Mouse (Mus musculus) stomach, adult 2 months (tissue): ENCODE data around the gene Gm42688. TPM values are rescaled to one million over a fixed set of nuclear protein-coding genes. Genes with fewer than 3 reads are reported as not detected.

Source experiments
- polyA plus RNA-seq: library from polyadenylated mRNA; depleted of rRNA; stranded (reverse); fragments of >200 nt; gene quantifications from 2 replicates; pipeline ENCODE4 v1.2.3, GENCODE M21; 2012; rRNA removed

Gene Gm42688
- 0.93 and 1.6 TPM in 2 replicates for polyA plus RNA-seq

DNA sequence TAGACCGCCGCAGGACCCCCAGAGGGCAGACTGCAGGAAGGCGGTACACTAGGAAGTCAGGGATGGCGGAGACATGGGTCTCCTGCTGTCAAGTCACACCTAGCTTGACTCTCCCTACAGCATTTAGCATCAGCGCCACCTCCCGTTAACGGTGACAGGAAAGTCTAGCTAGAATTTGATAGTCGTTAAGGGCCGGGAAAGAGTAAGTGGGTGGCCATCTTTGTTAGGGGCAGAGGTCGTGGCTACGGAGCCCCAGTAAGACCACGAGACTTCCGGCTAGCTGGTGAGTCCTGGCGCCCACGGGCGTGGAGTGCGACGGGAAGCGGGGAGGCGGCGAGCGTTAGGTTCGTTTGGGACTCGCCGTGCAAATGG is at the start of gene Gm42688, which contains the start of gene Ccdc142:
Gm42688 (plus strand) TSS at position 302 of the 372 bp plus-strand sequence.
Ccdc142 (plus strand) TSS at position 286 of the 372 bp plus-strand sequence.

DNA sequence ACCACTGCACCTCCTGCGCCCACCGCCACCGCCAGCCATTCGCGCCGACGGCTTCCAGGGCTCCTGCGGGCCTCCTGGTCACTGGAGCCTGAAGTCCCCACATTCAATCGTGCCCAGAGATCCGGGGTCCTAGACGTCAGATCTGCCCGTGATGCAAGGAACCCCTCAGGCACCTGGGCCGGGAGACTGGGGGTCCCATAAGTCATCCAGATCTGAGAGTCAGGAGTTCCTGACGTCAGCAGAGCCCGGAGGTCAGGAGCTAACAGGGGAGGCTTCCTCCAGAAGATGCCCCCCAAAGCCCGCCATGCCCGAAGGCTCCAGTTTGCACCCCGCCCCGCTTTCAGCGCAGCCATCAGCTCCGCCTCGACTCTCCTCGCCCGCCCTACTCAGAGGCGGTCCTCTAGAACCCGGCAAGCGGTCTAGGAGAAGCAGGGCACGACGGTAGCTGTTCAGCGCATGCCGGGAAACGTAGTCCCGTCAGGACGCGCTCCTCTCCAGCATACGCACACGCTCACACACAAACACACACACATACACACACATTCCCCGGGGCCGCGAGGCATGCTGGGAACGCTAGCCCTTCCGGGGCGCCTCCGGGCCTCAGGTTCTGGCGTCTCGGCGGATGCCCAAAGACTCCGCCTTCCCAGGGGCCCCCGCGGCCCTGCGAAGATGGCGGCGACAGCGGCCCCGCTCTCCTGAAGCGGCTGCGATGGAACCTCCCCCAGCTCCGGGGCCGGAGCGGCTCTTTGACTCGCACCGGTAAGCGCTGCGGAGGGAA is 47.2 kb upstream of the Gm42688 start, which contains the start of gene Aup1:
Aup1 (plus strand) TSS at position 448 of the 778 bp plus-strand sequence.

DNA sequence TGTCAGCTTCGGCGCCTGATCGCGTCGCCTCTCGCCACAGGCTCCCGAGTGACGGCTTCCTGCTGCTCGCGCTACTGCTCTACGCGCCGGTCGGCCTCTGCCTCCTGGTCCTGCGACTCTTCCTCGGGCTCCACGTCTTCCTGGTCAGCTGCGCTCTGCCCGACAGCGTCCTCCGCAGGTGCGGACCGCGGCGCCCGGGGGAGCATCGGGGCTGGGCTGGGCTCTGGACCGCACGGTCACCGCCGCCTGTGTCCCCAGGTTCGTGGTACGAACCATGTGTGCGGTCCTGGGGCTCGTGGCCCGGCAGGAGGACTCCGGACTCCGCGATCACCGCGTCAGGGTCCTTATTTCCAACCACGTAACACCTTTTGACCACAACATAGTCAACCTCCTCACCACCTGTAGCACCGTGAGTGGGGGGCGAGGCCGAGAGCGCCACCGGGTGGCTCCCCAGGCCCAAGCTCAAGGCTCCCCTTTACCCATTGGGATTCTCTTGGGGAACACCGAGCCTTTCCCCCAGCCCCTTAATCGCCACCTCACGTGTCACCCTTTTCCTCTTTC is 46.5 kb upstream of the Gm42688 start, which contains the start of gene Htra2:
Htra2 (minus strand) TSS at position 403 of the 561 bp plus-strand sequence.

DNA sequence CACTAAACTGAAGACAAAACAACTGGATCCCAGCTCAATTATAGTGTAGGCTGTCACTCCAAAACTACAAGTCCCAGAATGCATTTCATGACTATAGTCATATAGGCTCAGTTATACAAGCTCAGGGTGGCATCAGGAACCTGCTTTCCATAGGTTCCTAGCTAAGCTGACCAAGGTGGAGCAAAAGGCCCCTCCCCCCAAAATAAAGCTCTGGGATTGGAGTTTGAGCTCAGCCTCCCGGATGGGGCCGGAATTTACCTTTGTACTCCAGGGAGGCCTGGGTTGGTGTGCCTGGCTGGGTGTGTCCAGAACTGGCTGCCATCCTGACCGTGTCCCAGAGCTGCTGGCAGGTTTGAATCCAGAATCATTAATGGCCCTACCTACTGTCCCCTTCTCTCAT is 43.6 kb upstream of the Gm42688 start, which contains the start of gene Dqx1:
Dqx1 (plus strand) TSS at position 55 of the 400 bp plus-strand sequence.

DNA sequence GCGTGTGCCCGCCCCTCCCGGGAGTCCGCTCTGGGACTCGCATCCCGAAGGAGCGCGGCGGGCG is 31.3 kb upstream of the Gm42688 start, which contains the start of gene Tlx2:
Tlx2 (minus strand) TSS at position 47 of the 64 bp plus-strand sequence.

DNA sequence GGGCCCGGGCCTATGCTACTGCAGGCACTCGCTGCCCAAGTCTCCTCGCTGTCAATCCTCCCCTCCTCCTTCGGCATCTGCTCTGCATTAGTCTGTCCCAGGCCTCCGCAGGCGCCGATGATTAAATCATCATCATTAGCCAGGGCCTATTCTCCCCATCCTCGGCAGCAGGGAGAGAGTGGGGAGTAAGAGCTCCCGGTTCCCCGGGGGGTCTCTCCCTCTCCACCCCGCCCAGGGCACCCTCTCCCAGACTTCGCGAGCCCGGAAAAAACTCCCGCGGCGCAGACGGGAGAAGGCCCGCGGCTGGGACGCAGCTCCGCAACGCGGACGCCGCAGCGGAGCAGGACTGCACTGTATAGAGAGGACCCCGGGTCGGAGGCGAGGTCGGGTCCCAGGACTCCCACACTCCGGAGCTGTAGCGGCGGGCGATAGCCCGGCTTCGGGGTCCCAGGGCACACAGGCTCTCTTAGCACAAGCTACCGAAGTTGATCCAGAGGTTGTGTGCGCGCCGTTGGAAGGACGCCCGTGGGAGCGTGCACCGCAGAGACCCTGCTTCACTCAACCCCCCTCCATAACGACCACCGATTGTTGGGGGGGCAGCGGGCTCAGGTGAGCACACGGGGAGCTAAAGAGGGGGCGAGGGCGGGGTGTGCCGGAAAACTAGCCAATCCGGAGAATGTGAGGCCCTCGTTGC is 23.6 kb upstream of the Gm42688 start, which contains the start of gene Pcgf1:
Pcgf1 (plus strand) TSS at position 240 of the 694 bp plus-strand sequence.

DNA sequence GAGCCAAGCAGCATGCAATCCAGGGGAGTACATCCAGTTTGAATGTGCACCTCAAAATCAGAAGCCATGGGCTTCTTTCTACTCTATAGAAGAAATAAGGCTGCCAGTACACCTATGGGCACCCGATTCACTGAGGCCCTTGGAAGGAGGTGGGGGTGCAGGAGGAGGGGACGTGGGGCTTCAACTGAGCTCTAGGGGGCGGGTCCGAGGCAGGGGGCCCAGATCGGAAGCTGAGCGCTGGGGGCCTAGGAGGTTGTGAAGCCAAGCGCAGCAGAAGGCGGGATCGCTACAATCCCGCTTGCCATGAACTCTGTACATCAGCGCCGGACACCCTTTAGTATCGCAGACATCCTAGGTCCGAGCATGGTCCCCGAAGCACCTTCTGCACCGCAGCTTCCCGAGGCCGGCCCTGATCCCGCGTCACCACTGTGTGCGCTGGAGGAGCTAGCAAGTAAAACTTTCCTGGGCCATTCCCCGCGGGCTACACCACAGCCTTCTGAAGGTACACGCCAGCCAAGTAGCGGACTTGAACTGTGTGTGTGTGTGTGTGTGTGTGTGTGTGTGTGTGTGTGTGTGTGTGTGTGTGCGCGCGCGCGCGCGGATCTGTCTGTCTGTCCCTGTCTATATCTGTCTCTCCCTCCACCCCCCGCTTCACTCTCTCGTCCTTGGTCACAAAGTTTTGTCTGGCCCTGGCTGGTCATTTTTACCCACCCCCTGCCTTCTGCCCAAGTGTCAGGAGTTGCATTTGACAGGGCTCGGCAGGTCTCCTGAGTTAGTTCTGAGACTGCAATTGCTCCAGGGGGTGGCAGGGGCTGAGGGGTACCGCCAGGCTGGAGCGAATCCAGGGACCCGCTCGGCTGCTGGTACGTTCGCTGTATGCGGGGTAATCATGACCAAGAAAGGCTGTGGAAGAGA is 15.0 kb upstream of the Gm42688 start, which contains the start of gene Lbx2:
Lbx2 (plus strand) TSS at position 247 of the 915 bp plus-strand sequence.

DNA sequence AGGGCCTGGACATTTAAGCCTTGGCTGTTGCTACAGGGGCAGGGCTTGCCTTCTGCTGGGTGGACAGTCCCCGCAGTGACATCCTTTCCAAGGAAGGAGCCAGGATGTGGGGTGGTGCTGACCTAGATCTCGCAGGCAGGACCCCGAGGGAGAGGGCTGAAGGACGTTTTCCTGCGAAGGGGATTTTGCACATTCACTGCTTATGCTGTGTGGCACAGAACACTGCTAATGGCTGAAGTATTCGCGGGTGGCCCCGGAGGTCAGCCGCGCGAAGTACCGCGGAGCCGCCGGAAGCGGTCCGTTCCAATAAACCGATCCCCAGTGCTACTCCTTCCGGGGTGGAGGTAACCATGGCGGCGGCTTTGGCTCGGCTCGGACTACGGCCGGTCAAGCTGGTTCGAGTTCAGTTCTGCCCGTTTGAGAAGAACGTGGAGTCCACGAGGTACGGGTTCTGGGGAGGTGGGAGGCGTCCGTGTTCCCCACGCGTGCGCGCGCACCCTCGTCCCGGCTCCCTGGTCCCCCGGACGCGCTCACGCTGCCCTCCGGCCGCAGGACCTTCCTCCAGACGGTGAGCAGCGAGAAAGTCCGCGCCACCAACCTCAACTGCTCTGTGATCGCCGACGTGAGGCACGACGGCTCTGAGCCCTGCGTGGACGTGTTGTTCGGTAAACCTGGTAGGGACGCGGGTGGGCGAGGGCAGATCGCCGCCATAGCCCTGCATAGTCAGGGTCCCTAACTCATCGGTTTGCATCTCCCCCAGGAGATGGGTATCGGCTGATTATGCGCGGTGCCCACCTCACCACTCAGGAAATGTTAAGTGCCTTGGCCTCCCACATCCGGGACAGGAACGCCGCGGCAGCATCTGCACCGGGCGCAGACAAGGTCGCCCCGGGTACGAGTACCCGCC is 7.6 kb downstream of the Gm42688 start, which contains the start of gene Mrpl53:
Mrpl53 (plus strand) TSS at position 279 of the 907 bp plus-strand sequence.

DNA sequence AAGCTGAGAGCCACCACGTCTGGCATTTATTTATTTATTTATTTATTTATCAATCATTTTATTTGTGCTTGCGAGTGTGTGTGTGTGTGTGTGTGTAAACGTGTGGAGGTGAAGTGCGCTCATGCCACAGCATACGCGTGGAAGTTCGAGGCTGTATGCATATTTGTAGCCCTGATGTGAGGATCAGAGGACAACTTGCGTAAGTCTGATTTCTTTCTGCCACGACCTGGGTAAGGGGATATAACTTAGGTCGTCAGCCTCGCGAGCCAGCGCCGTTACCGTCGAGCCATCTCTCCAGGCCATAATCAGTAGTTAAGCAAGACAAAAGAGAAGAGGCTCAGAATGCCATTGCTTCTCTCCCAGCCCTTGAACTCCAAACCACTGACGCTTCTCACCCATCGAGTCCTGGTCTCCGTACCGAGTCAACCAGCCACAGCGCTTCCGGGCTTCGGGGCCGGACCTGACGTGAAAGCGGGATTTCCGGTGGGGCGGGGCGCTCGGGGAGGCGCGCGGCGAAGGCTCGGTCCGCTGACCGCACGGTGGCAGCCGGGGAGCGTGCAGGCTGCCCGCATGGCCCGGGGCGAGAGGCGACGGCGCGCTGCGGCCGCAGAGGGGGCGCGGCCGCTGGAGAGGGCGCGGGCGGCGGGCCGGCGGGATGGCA is 13.7 kb downstream of the Gm42688 start, which contains the start of gene Mogs:
Mogs (plus strand) TSS at position 486 of the 661 bp plus-strand sequence.

DNA sequence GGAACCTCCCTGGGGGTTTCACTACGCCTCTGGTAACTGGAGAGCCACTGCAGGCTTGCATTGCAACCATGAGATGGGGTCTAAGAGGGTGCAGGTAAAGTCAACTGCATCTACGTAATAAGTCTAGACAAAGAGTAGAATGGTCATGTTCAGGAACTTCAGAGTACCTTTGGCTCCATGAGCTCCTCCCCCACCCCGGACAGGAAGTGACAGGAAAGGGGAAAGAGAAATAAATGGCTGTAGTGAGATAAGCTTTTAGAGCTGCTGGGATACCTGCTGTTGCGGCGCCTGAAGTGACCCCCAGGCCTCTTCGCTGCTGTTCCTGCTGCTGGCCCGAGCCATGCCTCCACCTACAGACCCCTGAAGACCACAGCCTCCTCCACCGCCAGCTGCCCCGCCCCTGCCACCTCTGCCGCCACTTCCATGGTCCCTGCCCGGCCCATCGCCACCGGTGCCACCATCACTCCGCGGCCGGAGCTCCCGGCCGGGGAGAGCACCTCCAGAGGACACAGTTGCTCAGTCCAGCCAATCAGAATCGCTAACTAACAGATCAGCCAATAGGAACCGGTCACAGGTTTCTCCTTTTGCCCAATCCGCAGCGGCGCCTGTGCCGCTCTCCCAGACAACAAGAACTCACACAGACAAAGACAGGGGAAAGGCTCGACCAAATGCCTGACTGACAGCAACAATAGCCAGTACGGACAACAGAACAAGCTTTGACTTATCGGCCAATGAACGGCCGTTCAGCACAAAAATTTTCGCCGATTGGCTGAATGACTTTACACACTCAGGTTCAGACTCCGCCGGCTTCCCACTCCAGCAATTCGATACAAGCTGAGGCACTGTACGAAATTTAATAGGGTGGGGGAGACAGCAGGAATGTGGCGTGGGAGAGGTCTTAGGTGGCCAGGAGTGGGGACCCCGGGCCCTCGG is 19.8 kb downstream of the Gm42688 start, which contains the start of gene Wbp1:
Wbp1 (minus strand) TSS at position 630 of the 933 bp plus-strand sequence.

DNA sequence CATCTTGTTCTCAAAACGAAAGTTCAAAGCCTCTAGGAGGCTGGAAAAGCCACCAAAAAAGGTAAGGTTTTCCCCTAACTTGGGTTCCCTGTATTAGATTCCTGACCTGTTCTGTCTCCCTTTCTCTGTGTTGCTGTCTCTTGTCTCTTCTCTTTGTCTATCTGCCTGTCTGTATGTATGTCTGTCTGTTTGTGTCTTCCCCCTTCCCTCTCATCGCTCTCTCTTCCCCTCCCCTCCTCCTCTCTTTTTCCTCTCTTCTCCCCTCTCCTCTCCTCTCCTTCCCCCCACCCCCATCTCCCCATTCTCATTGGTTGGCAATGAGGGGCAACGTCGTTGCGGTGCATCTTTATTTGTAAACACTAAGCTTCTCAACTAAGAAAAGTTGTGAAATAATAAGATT is 23.9 kb downstream of the Gm42688 start, which contains the start of gene Ino80b:
Ino80b (minus strand) TSS at position 101 of the 400 bp plus-strand sequence.

DNA sequence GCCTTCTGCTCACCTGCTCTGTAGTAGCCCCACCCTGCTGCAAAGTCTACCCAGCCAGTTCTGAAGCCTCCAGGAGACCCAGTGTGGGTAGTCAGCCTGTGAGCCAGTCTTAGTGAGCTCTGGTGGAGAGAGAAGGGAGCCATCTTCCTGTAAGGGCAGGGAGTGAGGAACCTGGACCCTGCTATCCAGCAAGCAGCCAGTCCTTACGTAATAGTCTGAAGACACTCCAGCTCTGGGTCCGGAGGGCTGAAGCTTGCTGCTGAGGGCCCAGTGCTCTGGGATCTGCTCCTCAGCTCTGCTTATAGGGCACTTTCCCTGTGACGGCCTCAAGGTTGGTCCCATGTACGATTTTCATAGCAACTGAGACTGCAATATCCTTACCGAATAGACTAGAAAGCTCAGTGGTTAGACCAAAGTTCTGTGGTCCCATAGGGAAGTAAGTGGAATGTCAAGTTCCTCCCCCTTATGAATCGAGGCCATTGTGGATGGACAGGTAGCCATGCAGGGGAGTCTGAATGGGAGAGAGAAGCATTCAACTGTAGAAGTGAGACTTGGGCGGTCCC is 33.6 kb downstream of the Gm42688 start, which contains the start of gene Rtkn:
Rtkn (plus strand) TSS at position 513 of the 563 bp plus-strand sequence.

DNA sequence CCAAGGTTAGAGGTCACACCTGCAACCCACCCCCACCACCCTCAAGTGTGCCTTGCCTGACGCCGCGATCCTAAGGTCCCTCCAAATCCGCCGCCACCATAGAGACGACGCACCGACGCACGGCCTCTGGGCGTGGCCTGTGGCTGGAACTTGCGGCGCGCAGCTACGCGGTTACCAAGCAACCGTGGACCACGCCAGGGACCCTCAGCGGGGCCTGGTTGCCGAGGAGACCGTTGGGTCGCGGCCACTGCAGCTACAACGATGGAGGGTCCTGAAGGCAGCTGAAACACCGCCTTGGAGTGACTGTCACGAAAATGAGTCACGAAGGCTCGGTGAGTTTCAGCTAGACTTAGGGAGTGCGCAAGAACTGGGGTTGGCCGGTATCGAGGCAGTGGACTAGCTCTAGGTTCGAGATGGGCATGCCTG is 54.9 kb downstream of the Gm42688 start, which contains the start of the genes Wdr54 and 1700003E16Rik:
Wdr54 (minus strand) TSS at position 139 of the 426 bp plus-strand sequence.
1700003E16Rik (plus strand) TSS at position 146 of the 426 bp plus-strand sequence.

Other genes starting within 250 kb of the Gm42688 start
- 0.32 and 0.38 TPM in 2 replicates for gene Sema4f, start 161.8 kb upstream of the Gm42688 start, polyA plus RNA-seq
- 0.03 and 0.12 TPM in 2 replicates for gene M1ap, start 154.7 kb upstream of the Gm42688 start, polyA plus RNA-seq
- 4.3 and 6.4 TPM in 2 replicates for gene Dok1, start 68.1 kb upstream of the Gm42688 start, polyA plus RNA-seq
- gene Loxl3, start 67.4 kb upstream of the Gm42688 start, polyA plus RNA-seq = 2.0 and 2.8 TPM in 2 replicates
- gene Aup1, start 47.1 kb upstream of the Gm42688 start, polyA plus RNA-seq = 333 and 519 TPM in 2 replicates
- gene Htra2, start 46.3 kb upstream of the Gm42688 start, polyA plus RNA-seq = 19.2 and 22.7 TPM in 2 replicates
- 3.3 and 4.4 TPM in 2 replicates for gene Dqx1, start 43.8 kb upstream of the Gm42688 start, polyA plus RNA-seq
- gene Tlx2, start 31.3 kb upstream of the Gm42688 start, polyA plus RNA-seq = 1.2 and 3.8 TPM in 2 replicates
- 3.2 and 3.8 TPM in 2 replicates for gene Pcgf1, start 23.7 kb upstream of the Gm42688 start, polyA plus RNA-seq
- 0.76 and 0.81 TPM in 2 replicates for gene Lbx2, start 15.2 kb upstream of the Gm42688 start, polyA plus RNA-seq
- gene Ccdc142, start within 50 bp of the Gm42688 start, polyA plus RNA-seq = 3.4 and 4.7 TPM in 2 replicates
- 25.7 and 38.3 TPM in 2 replicates for gene Mrpl53, start 7.4 kb downstream of the Gm42688 start, polyA plus RNA-seq
- 31.9 and 39.2 TPM in 2 replicates for gene Mogs, start 13.9 kb downstream of the Gm42688 start, polyA plus RNA-seq
- 137 and 148 TPM in 2 replicates for gene Wbp1, start 19.9 kb downstream of the Gm42688 start, polyA plus RNA-seq
- gene Ino80b, start 23.8 kb downstream of the Gm42688 start, polyA plus RNA-seq = 29.6 and 60.8 TPM in 2 replicates
- 36.3 and 47.6 TPM in 2 replicates for gene Rtkn, start 33.8 kb downstream of the Gm42688 start, polyA plus RNA-seq
- gene Wdr54, start 54.8 kb downstream of the Gm42688 start, polyA plus RNA-seq = 1.8 and 1.9 TPM in 2 replicates
- gene 1700003E16Rik, start 54.8 kb downstream of the Gm42688 start, polyA plus RNA-seq = 0.15 and 0.48 TPM in 2 replicates
- gene Dctn1, start 64.3 kb downstream of the Gm42688 start, polyA plus RNA-seq = 76.7 and 83.1 TPM in 2 replicates
- gene Slc4a5, start 118.2 kb downstream of the Gm42688 start, polyA plus RNA-seq = 0.05 and 0.16 TPM in 2 replicates
- 2.7 and 3.3 TPM in 2 replicates for gene Mthfd2, start 224.3 kb downstream of the Gm42688 start, polyA plus RNA-seq
- 7.2 and 24.2 TPM in 2 replicates for gene Mob1a, start 224.4 kb downstream of the Gm42688 start, polyA plus RNA-seq
- gene Bola3, start 247.5 kb downstream of the Gm42688 start, polyA plus RNA-seq = 6.1 and 80.9 TPM in 2 replicates